Mouse (Mus musculus) midbrain, embryonic 13.5 days (tissue): ENCODE measurements around the gene Gm20219. TPM values are rescaled to one million over a fixed set of nuclear protein-coding genes. Genes with fewer than 3 reads are reported as not detected.

Source experiments
- ATAC-seq: fragments of 200-750 bp; cut with Nextera tagmentation; 2 replicates; pipeline ENCODE4 v1.8.0; 2017; ENCODE audit warnings: mild to moderate bottlenecking, moderate TSS enrichment, moderate library complexity
- H3K27ac ChIP-seq: fragments of 300-500 bp; sonication (generic); 2 replicates; pipeline ENCODE4 v1.5.1; 2015; ENCODE audit warnings: inconsistent platforms, mild to moderate bottlenecking, moderate library complexity
- H3K27me3 ChIP-seq: fragments of 300-500 bp; sonication (generic); 2 replicates; pipeline ENCODE4 v1.6.1; 2015; ENCODE audit warnings: mild to moderate bottlenecking, inconsistent platforms
- H3K36me3 ChIP-seq: fragments of 300-500 bp; sonication (generic); 2 replicates; pipeline ENCODE4 v1.6.1; 2015; ENCODE audit warnings: mild to moderate bottlenecking, inconsistent platforms
- H3K4me1 ChIP-seq: fragments of 300-500 bp; sonication (generic); replicated peaks from 2 replicates; pipeline ENCODE4 v1.6.1; 2015; ENCODE audit warnings: inconsistent platforms
- H3K4me2 ChIP-seq: fragments of 300-500 bp; sonication (generic); replicated peaks from 2 replicates; pipeline ENCODE4 v1.6.1; 2015; ENCODE audit warnings: moderate library complexity, mild to moderate bottlenecking, inconsistent platforms
- H3K4me3 ChIP-seq: fragments of 300-500 bp; sonication (generic); replicated peaks from 2 replicates; pipeline ENCODE4 v1.5.1; 2015; ENCODE audit warnings: mild to moderate bottlenecking, inconsistent platforms
- H3K9ac ChIP-seq: fragments of 300-500 bp; sonication (generic); replicated peaks from 2 replicates; pipeline ENCODE4 v1.6.1; 2015; ENCODE audit warnings: mild to moderate bottlenecking, inconsistent platforms
- H3K9me3 ChIP-seq: fragments of 300-500 bp; sonication (generic); 2 replicates; pipeline ENCODE4 v1.6.1; 2016; ENCODE audit warnings: mild to moderate bottlenecking, inconsistent platforms
- WGBS: fragments of 180-500 bp; shearing (Covaris S2); methylation state at CpG from one replicate; pipeline ENCODE4 v1.1.7; 2015; 5-methylcytosine and 5-hydroxymethylcytosine counted together
- polyA plus RNA-seq: library from polyadenylated mRNA; unstranded; fragments of >200 nt; fragmentation: Nextera tagmentation; extraction: Ambion mirVana; gene quantifications from 2 replicates; pipeline ENCODE4 v1.2.1, GENCODE M21; 2015

Gene Gm20219
- polyA plus RNA-seq, 1 experiment from 2014 or later = 0.90 TPM

DNA sequence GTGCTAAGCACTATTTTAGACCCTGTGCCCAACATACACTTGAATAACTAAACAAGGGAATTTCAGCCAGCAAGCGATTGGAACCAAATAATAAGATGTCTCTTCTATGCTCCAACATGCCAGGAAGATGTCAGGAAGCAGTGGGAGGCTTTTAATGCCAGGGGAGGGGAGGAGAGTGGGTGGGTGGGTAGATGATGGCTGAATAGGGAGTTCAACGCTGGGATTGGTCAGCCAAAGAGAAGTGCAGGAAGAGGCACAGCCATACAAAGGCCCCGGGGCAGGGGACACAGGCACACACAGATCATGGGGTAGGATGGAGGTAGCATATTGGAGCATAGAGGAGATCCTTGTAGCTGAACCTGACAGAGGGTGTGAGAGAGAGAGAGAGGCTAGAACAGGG is 17.3 kb downstream of the Gm20219 start:
- H3K4me1 ChIP-seq = peaks cover 40% of the 10 kb centered on the region
- ATAC-seq = peak; percentile 46; the same call in 1 of the 2 replicates
- H3K27ac ChIP-seq = peak overlapping the region; percentile 88
- no peak overlapping the region for H3K9ac ChIP-seq
- no peak overlapping the region for H3K4me2 ChIP-seq
- H3K36me3 ChIP-seq = no peaks in the 10 kb centered on the region
- H3K4me3 ChIP-seq = no peak overlapping the region
- 44% methylated on average over 3 of the region's 3 CpGs for WGBS
- H3K9me3 ChIP-seq = no peaks in the 10 kb centered on the region
- H3K27me3 ChIP-seq = no peaks in the 10 kb centered on the region

- 28% methylated on average over 14 of the region's 14 CpGs for WGBS
- H3K4me3 ChIP-seq = no peak overlapping the region
- ATAC-seq = peak; percentile 49
- H3K4me1 ChIP-seq = peaks cover 40% of the 10 kb centered on the region
- H3K36me3 ChIP-seq = no peaks in the 10 kb centered on the region
- H3K9ac ChIP-seq = no peak overlapping the region
- H3K9me3 ChIP-seq = no peaks in the 10 kb centered on the region
- no peaks in the 10 kb centered on the region for H3K27me3 ChIP-seq
- peak overlapping the region; percentile 88 for H3K27ac ChIP-seq
- no peak overlapping the region for H3K4me2 ChIP-seq
Measured at GRCm38 (mm10) chr17:56536192-56536591, 18.0 kb downstream of the Gm20219 start.

- Histone ChIP-seq H3K9me3 (no peaks in the 10 kb centered on the region), H3K27me3 (peaks cover 4% of the 10 kb centered on the region; the same call in 1 of the 2 replicates), H3K4me2 (no peak overlapping the region), H3K4me3 (no peak overlapping the region), H3K4me1 (no peaks in the 10 kb centered on the region), H3K27ac (no peak overlapping the region), H3K9ac (no peak overlapping the region), H3K36me3 (no peaks in the 10 kb centered on the region)
- WGBS = 85% methylated on average over 4 of the region's 4 CpGs
- no peak for ATAC-seq
Measured at GRCm38 (mm10) chr17:56524943-56525342, 29.2 kb downstream of the Gm20219 start.

- no peak overlapping the region for H3K4me3 ChIP-seq
- ATAC-seq = no peak
- H3K9ac ChIP-seq = no peak overlapping the region
- no peaks in the 10 kb centered on the region for H3K4me1 ChIP-seq
- no peak overlapping the region for H3K4me2 ChIP-seq
- H3K36me3 ChIP-seq = no peaks in the 10 kb centered on the region
- no peaks in the 10 kb centered on the region for H3K9me3 ChIP-seq
- H3K27me3 ChIP-seq = peaks cover 4% of the 10 kb centered on the region; the same call in 1 of the 2 replicates
- H3K27ac ChIP-seq = no peak overlapping the region
- 52% methylated on average over 1 of the region's 1 CpGs for WGBS
Measured at GRCm38 (mm10) chr17:56522744-56523143, 31.4 kb downstream of the Gm20219 start.

GRCm38 (mm10) chr17:56515690-56516410 is 38.3 kb downstream of the Gm20219 start:
- peaks cover 35% of the 10 kb centered on the region for H3K27me3 ChIP-seq
- WGBS = 12% methylated on average over 13 of the region's 13 CpGs
- ATAC-seq = peak; percentile 72
- no peak overlapping the region; the same call in 1 of the 2 replicates for H3K4me2 ChIP-seq
- H3K27ac ChIP-seq = peak overlapping the region; percentile 68
- H3K9me3 ChIP-seq = no peaks in the 10 kb centered on the region; the same call in 1 of the 2 replicates
- no peaks in the 10 kb centered on the region for H3K36me3 ChIP-seq
- H3K9ac ChIP-seq = peak overlapping the region; percentile 32; the same call in 1 of the 2 replicates
- H3K4me3 ChIP-seq = no peak overlapping the region
- peaks cover 23% of the 10 kb centered on the region for H3K4me1 ChIP-seq

- peaks cover 31% of the 10 kb centered on the region for H3K4me1 ChIP-seq
Measured at GRCm38 (mm10) chr17:56514916-56515315, 39.3 kb downstream of the Gm20219 start.

DNA sequence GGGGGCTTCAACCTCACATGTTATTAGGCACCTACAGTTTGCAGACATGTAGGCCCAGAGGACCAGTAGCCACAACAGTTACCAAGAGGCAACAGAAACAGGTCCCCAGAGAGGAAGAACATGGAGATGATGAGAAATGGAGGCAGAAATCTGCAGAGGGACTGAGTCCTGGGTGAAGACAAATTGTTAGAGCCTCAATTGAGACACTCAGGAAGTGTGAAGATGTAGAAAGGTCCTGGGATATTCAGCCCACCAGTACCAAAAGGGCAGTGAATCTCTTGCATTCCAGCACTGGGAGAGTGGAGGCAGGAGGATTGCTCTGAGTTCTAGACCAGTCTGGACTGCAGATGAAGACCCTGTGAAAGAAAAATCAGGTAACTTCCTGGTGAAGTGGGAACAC is 39.9 kb downstream of the Gm20219 start:
- Histone ChIP-seq H3K4me2 (no peak overlapping the region), H3K36me3 (no peaks in the 10 kb centered on the region), H3K9ac (no peak overlapping the region), H3K4me1 (peaks cover 36% of the 10 kb centered on the region), H3K9me3 (no peaks in the 10 kb centered on the region; the same call in 1 of the 2 replicates), H3K27me3 (peaks cover 46% of the 10 kb centered on the region), H3K27ac (no peak overlapping the region), H3K4me3 (no peak overlapping the region)
- no peak for ATAC-seq

More at GRCm38 (mm10) chr17:56514916-56515315, 39.3 kb downstream of the Gm20219 start:
- Histone ChIP-seq H3K9ac (no peak overlapping the region), H3K36me3 (no peaks in the 10 kb centered on the region), H3K4me3 (no peak overlapping the region), H3K9me3 (no peaks in the 10 kb centered on the region; the same call in 1 of the 2 replicates), H3K27ac (0 out of 2 replicates have a peak overlapping the region, but pooled peaks have one; percentile 68), H3K4me2 (no peak overlapping the region), H3K27me3 (peaks cover 44% of the 10 kb centered on the region)
- no peak for ATAC-seq
- WGBS = 59% methylated on average over 12 of the region's 12 CpGs

DNA sequence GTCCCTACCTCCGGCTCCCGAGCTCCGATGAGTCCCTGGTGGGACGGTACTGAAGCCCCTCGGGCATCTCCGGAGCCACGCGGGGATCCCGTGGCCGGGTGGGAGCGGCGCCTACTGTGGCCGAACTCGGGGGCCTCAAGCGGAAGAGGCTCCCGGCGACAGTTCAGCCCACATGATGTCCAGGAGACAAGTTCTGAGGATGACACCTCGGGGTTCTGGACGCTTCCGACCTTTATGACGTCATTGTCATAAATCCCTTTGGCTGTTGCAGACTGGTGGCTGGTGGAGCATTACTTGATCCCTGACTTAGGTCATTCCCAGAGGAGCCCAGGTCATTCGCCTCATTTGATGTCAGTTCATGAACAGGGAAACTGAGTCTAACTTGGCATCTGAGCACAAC is 41.9 kb downstream of the Gm20219 start, which contains the start of gene Znrf4:
Znrf4 (minus strand) TSS at position 122 of the 400 bp plus-strand sequence.
- H3K27me3 ChIP-seq = peaks cover 46% of the 10 kb centered on the region
- WGBS = 66% methylated on average over 22 of the region's 22 CpGs
- peaks cover 50% of the 10 kb centered on the region for H3K4me1 ChIP-seq
- ATAC-seq = no peak
- peak within 1 kb of the TSS; percentile 46 for H3K9ac ChIP-seq
- no peak within 1 kb of the TSS for H3K27ac ChIP-seq
- H3K4me3 ChIP-seq = peak within 1 kb of the TSS; percentile 32
- H3K4me2 ChIP-seq = peak within 1 kb of the TSS; percentile 45
- no peaks in the 10 kb centered on the region; the same call in 1 of the 2 replicates for H3K9me3 ChIP-seq
- H3K36me3 ChIP-seq = no peaks in the 10 kb centered on the region

- Histone ChIP-seq H3K9ac (peak overlapping the region; percentile 46), H3K4me2 (peak overlapping the region; percentile 45), H3K36me3 (no peaks in the 10 kb centered on the region), H3K9me3 (no peaks in the 10 kb centered on the region; the same call in 1 of the 2 replicates), H3K27me3 (peaks cover 46% of the 10 kb centered on the region), H3K4me3 (peak overlapping the region; percentile 32), H3K4me1 (peaks cover 56% of the 10 kb centered on the region), H3K27ac (no peak overlapping the region)
- WGBS = 27% methylated on average over 29 of the region's 29 CpGs
- no peak for ATAC-seq
Measured at GRCm38 (mm10) chr17:56511707-56512090, 42.5 kb downstream of the Gm20219 start.

DNA sequence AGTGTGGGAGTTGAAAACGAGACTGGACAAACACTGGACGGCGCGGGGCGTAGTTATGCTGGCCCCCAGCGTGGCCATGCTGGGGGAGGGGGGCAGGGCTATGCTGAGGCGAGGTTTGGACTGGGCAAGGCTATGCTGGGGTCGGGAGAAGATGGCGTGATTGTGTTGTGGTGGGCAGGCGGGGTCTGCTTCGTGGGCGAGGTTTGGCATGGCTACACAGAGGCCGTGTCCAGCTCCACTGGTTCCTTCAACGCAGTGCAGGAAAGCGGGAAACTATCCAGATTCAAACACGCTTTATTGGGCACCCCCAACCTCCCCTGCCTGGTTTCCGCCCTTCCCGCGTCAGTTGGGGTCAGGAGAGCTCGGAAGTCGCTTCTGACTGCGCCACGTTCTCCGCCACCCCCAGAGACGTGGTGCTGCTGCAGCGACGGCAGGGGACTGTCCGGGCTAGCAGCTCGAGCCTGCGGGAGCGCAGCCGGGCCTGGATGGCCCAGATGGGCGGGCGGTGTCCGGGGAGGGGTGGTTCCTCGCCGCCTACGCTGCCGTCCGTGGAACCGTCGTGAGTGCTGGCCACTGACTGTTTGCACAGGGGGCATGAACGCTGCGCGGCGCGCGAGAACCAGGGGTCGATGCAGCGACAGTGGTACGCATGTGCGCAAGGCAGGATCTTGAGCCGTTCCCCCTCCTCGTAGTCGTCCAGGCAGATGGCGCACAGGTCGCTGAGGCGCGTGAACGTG is 43.0 kb downstream of the Gm20219 start:
- Histone ChIP-seq H3K9me3 (no peaks in the 10 kb centered on the region; the same call in 1 of the 2 replicates), H3K4me3 (peak overlapping the region; percentile 32), H3K27ac (0 out of 2 replicates have a peak overlapping the region, but pooled peaks have one; percentile 68), H3K36me3 (no peaks in the 10 kb centered on the region), H3K4me1 (peaks cover 60% of the 10 kb centered on the region), H3K4me2 (peak overlapping the region; percentile 45), H3K9ac (peak overlapping the region; percentile 46), H3K27me3 (peaks cover 46% of the 10 kb centered on the region)
- WGBS = 9% methylated on average over 60 of the region's 60 CpGs
- ATAC-seq = no peak

DNA sequence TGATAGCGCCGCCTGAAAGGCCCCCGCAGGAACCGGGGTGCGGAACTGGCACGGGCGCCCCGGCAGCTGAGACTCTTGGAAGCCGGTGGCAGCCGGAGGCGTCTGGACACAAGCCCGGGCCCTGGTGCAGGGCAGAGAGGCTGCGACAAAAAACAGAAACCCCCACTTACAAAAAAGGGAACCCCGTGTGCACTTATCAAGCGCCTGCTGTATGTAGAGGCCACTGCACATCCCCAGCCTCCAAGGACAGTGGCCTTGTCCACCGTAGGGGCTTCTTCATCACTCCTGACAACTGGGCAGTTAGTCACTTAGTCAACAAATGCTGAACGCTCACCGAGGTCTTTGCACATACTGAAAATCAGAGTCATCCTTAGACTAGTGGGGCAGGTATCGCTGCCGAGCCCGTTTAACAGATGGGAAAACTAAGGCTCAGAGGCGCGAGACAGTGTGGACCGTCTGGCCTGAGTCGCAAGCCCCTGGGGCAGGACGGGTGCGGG is 43.7 kb downstream of the Gm20219 start:
- H3K27ac ChIP-seq = peak overlapping the region; percentile 68
- no peaks in the 10 kb centered on the region for H3K36me3 ChIP-seq
- 0 out of 2 replicates have a peak overlapping the region, but pooled peaks have one; percentile 1 for H3K4me2 ChIP-seq
- peaks cover 46% of the 10 kb centered on the region for H3K27me3 ChIP-seq
- no peak overlapping the region for H3K9ac ChIP-seq
- peaks cover 54% of the 10 kb centered on the region for H3K4me1 ChIP-seq
- ATAC-seq = no peak
- no peak overlapping the region; the same call in 1 of the 2 replicates for H3K4me3 ChIP-seq
- no peaks in the 10 kb centered on the region; the same call in 1 of the 2 replicates for H3K9me3 ChIP-seq
- WGBS = 30% methylated on average over 27 of the region's 27 CpGs
